Mouse (Mus musculus) ES-Bruce4 (cell line): ENCODE measurements around the gene Specc1. TPM values are rescaled to one million over a fixed set of nuclear protein-coding genes. Genes with fewer than 3 reads are reported as not detected.

Experiments used
- H3K27ac ChIP-seq: 2 replicates; pipeline ENCODE4 v1.5.1; 2012; ENCODE audit warnings: low read length, inconsistent platforms; ENCODE audit not compliant: insufficient read depth
- H3K27me3 ChIP-seq: 2 replicates; pipeline ENCODE4 v1.6.1; 2012; ENCODE audit warnings: mild to moderate bottlenecking, low read length, inconsistent platforms; ENCODE audit not compliant: control insufficient read depth, poor library complexity, insufficient read depth, severe bottlenecking
- H3K36me3 ChIP-seq: 2 replicates; pipeline ENCODE4 v1.6.1; 2012; ENCODE audit warnings: inconsistent platforms, mild to moderate bottlenecking, low read length, moderate library complexity; ENCODE audit not compliant: control insufficient read depth, poor library complexity, insufficient read depth, severe bottlenecking
- H3K4me1 ChIP-seq: one replicate; pipeline ENCODE4 v1.8.1; 2011; ENCODE audit warnings: low read length; ENCODE audit not compliant: control insufficient read depth, insufficient read depth
- H3K4me3 ChIP-seq: 2 replicates; pipeline ENCODE4 v1.5.1; 2011; ENCODE audit warnings: low read depth, mild to moderate bottlenecking, low read length
- H3K9ac ChIP-seq: 2 replicates; pipeline ENCODE4 v1.6.1; 2012; ENCODE audit warnings: low read depth, mild to moderate bottlenecking, inconsistent platforms; ENCODE audit not compliant: poor library complexity, severe bottlenecking
- H3K9me3 ChIP-seq: replicated peaks from 2 replicates; pipeline ENCODE4 v1.6.1; 2012; ENCODE audit warnings: mild to moderate bottlenecking, low read length, inconsistent platforms; ENCODE audit not compliant: control insufficient read depth, poor library complexity, insufficient read depth, severe bottlenecking
- CTCF ChIP-seq: IDR thresholded peaks from one replicate; pipeline ENCODE4 v1.8.1; 2011; ENCODE audit warnings: low read depth, low read length
- EP300 ChIP-seq: IDR thresholded peaks from 2 replicates; pipeline ENCODE4 v1.6.1; 2011; ENCODE audit warnings: low read depth, low read length; ENCODE audit not compliant: insufficient read depth
- POLR2A ChIP-seq: IDR thresholded peaks from one replicate; pipeline ENCODE4 v1.8.1; 2011; ENCODE audit warnings: low read length; ENCODE audit not compliant: insufficient read depth
- polyA plus RNA-seq: library from polyadenylated mRNA; stranded (reverse); fragments of >200 nt; gene quantifications from 2 replicates; pipeline ENCODE4 v1.2.4, GENCODE M21; 2011; ENCODE audit warnings: low read depth; ENCODE audit not compliant: missing spikeins, insufficient read depth, insufficient read length

Specc1 gene
- polyA plus RNA-seq, 1 experiment, result 32.1 TPM

- Histone ChIP-seq H3K36me3 (no peaks in the 10 kb centered on the region), H3K9ac (no peak overlapping the region), H3K9me3 (no peaks in the 10 kb centered on the region), H3K4me3 (no peak overlapping the region), H3K27me3 (no peaks in the 10 kb centered on the region), H3K4me1 (peaks cover 3% of the 10 kb centered on the region), H3K27ac (no peak overlapping the region)
- TF ChIP-seq CTCF (no peak), EP300 (no peak), POLR2A (no peak)
Measured at GRCm38 (mm10) chr11:62040122-62040521, 83.6 kb downstream of the Specc1 start.

DNA sequence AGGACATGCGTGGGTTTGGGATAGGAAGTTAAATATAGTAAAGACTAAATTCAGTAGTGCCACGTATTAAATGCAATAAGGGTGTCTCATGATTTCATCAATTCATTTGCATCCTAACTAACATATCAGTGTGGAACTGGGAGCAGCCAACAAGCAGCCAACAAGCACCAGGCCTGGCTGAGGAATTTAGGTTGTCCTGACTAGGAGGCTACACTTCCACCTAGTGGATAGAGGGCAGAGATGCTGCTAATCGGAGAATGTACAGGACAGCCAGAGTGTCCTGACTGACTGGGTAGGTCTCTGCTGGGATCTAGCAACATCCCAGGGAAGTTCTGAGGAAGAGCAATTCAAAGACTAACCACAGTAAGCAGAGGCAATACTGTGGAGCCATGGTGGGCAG lies 88.1 kb downstream of the Specc1 start:
- no peak overlapping the region for H3K9ac ChIP-seq
- H3K27ac ChIP-seq, result no peak overlapping the region
- peak; percentile 70 for TF ChIP-seq CTCF
- no peak for TF ChIP-seq POLR2A
- H3K36me3 ChIP-seq, result no peaks in the 10 kb centered on the region
- H3K27me3 ChIP-seq, result no peaks in the 10 kb centered on the region
- H3K4me3 ChIP-seq, result no peak overlapping the region
- H3K9me3 ChIP-seq, result no peaks in the 10 kb centered on the region
- peaks cover under 1% of the 10 kb centered on the region for H3K4me1 ChIP-seq

- no peak for TF ChIP-seq POLR2A
- TF ChIP-seq CTCF, result no peak
- TF ChIP-seq EP300, result no peak
- Histone ChIP-seq H3K4me1 (peaks cover 2% of the 10 kb centered on the region), H3K27ac (no peak overlapping the region), H3K36me3 (no peaks in the 10 kb centered on the region), H3K27me3 (no peaks in the 10 kb centered on the region), H3K9ac (no peak overlapping the region), H3K4me3 (no peak overlapping the region), H3K9me3 (no peaks in the 10 kb centered on the region)
Measured at GRCm38 (mm10) chr11:62045964-62046363, 89.4 kb downstream of the Specc1 start.

- Histone ChIP-seq H3K36me3 (no peaks in the 10 kb centered on the region), H3K4me3 (no peak overlapping the region), H3K9me3 (no peaks in the 10 kb centered on the region), H3K27me3 (no peaks in the 10 kb centered on the region), H3K4me1 (peaks cover 4% of the 10 kb centered on the region), H3K27ac (no peak overlapping the region), H3K9ac (no peak overlapping the region)
- TF ChIP-seq POLR2A, result no peak
- TF ChIP-seq CTCF, result peak; percentile 76
Measured at GRCm38 (mm10) chr11:62047817-62048640, 91.5 kb downstream of the Specc1 start.

DNA sequence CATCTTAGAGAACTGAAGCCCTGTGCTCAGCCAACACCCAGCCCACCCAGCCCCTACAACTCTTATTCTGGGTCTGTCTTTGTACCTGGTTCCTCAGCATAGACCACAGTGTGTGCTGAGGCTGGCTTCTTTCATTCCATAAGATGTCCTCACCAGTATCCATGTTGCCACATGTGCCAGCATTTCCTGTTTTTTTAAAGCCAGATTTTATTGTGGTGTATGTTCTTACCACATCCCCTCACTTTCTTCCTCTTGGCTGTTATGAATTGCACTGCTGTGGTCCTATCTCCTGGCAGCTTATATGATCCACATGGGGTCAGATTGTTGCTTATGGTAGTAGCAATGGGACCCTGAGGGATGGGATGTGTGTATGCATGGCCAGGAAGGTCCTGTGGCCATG lies 92.6 kb downstream of the Specc1 start:
- H3K4me1 ChIP-seq, result peaks cover 4% of the 10 kb centered on the region
- no peaks in the 10 kb centered on the region for H3K36me3 ChIP-seq
- TF ChIP-seq POLR2A (no peak), EP300 (no peak), CTCF (no peak)
- no peak overlapping the region for H3K9ac ChIP-seq
- H3K9me3 ChIP-seq, result no peaks in the 10 kb centered on the region
- H3K27me3 ChIP-seq, result no peaks in the 10 kb centered on the region
- no peak overlapping the region for H3K4me3 ChIP-seq
- H3K27ac ChIP-seq, result no peak overlapping the region

DNA sequence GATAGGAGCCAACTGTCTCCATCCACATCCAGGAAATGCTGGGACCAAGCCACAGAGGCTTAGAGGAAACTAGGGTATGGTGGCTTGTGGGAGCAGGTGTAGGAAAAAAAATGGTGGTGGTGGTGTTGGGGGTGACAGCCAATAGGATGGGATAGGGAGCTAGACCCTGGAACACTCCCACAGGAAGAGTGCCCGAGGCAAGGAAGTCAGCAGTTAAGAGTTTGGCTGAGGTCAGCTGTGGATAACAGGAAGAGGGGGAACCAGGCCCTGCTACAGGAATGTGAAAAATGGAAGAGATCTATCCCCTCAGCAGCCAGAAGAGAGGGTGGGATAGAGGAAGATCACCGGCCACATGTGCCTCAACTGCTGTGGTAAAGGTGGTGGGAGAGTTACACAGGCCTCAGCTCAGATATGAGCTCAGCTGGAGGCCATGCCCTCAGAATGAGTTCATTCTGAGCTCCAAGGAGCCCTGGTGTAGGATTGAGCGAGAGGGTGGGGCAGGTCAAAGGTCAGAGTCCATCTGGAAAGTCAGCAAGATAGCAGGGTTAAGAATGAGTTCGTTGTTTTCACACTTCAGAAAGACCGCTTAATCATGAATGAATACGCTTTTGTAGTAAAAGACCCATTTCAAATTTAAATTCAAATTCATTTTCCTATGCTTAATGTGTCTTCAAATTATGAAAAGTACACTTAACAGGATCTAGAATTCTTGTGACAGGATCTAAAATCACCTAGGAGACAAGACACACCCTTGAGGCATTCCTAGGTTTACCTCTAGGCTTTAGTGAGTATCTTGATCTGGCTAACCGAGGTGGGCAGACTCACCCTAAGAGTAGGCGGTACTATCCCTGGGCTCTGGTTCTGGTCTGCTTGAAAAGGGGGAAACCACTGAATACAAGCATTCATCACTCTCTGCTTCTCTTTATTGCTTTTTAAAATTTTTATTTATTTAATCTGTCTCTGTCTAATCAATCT lies 94.1 kb downstream of the Specc1 start:
- no peaks in the 10 kb centered on the region for H3K9me3 ChIP-seq
- peaks cover 4% of the 10 kb centered on the region for H3K4me1 ChIP-seq
- no peak overlapping the region for H3K9ac ChIP-seq
- TF ChIP-seq POLR2A (no peak), EP300 (no peak), CTCF (no peak)
- H3K27me3 ChIP-seq, result no peaks in the 10 kb centered on the region
- H3K4me3 ChIP-seq, result no peak overlapping the region
- no peaks in the 10 kb centered on the region for H3K36me3 ChIP-seq
- H3K27ac ChIP-seq, result peak overlapping the region; percentile 22; the same call in 1 of the 2 replicates
